Mouse (Mus musculus): ENCODE measurements around the gene Trim24. TPM values are rescaled to one million over a fixed set of nuclear protein-coding genes. Genes with fewer than 3 reads are reported as not detected.

The Trim24 gene
- polyA plus RNA-seq, 1 experiment from 2014 or later, result 18.9 TPM

DNA sequence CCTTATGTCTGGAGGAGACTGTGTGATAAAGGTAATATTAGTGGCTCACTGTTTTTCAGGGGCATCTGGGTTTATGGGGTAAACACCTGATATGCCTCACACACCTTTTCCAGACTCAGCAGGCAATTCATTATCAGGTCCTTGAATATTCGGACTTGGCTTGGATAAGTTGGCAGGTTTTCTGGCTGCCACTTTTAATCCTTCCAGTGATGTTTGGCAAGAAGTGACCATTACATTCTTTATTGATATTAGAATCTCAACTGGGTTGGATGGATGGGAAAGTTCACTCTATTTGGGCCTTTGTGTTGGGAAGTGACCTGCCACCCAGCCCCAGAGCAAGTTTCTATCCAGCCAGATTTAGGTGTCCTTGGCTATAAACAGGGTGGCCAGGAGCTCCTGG, 7.6 kb downstream of the Trim24 start:
- Histone ChIP-seq H3K27ac (ENCODE audit: low read depth, low read length) (no peak overlapping the region), H3K4me2 (no peak overlapping the region), H3K4me3 (ENCODE audit: low read depth, low read length) (no peak overlapping the region), H3K9me3 (replicated peaks; ENCODE audit: control insufficient read depth, low read length) (peaks cover 26% of the 10 kb centered on the region), H3K27me3 (ENCODE audit: control insufficient read depth, insufficient read depth, low read length) (no peaks in the 10 kb centered on the region), H3K9ac (ENCODE audit: low read depth, low read length) (no peak overlapping the region), H3K4me1 (ENCODE audit: control insufficient read depth, insufficient read depth, low read length) (no peaks in the 10 kb centered on the region), H3K36me3 (ENCODE audit: control insufficient read depth, insufficient read depth, low read length) (peaks cover 24% of the 10 kb centered on the region)
- no peak for ATAC-seq (replicated peaks; ENCODE audit: insufficient number of reproducible peaks, low FRiP score, low TSS enrichment)
- 85% methylated on average over 1 of the region's 1 CpGs for WGBS (ENCODE audit: insufficient replicate concordance)

DNA sequence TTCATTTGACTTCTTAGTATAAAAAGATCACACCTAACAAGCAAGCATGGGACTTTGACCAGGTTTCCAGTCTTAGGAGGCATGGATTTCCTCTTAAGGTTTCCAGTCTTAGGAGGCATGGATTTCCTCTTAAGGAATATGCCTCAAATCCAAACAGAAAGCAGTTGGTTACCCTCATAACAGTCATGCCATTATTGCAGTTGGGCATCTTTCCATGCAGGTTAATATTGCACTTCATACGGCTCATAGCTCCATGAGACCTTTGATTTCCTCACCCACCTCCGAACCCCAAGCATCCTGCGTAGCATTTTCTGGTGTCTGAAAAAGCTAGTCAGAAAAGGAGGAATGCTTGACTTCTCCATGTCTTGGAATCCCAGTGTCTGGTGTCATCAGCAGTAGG, 10.0 kb downstream of the Trim24 start:
- H3K4me1 ChIP-seq (ENCODE audit: control insufficient read depth, insufficient read depth, low read length), result no peaks in the 10 kb centered on the region
- H3K36me3 ChIP-seq (ENCODE audit: control insufficient read depth, insufficient read depth, low read length), result peaks cover 19% of the 10 kb centered on the region
- WGBS (ENCODE audit: insufficient replicate concordance), result 96% methylated on average over 3 of the region's 3 CpGs
- no peak overlapping the region for H3K4me2 ChIP-seq
- no peaks in the 10 kb centered on the region for H3K27me3 ChIP-seq (ENCODE audit: control insufficient read depth, insufficient read depth, low read length)
- peaks cover 9% of the 10 kb centered on the region for H3K9me3 ChIP-seq (replicated peaks; ENCODE audit: control insufficient read depth, low read length)
- no peak overlapping the region for H3K27ac ChIP-seq (ENCODE audit: low read depth, low read length)
- no peak overlapping the region for H3K9ac ChIP-seq (ENCODE audit: low read depth, low read length)
- no peak overlapping the region for H3K4me3 ChIP-seq (ENCODE audit: low read depth, low read length)
- no peak for ATAC-seq (replicated peaks; ENCODE audit: insufficient number of reproducible peaks, low FRiP score, low TSS enrichment)

DNA sequence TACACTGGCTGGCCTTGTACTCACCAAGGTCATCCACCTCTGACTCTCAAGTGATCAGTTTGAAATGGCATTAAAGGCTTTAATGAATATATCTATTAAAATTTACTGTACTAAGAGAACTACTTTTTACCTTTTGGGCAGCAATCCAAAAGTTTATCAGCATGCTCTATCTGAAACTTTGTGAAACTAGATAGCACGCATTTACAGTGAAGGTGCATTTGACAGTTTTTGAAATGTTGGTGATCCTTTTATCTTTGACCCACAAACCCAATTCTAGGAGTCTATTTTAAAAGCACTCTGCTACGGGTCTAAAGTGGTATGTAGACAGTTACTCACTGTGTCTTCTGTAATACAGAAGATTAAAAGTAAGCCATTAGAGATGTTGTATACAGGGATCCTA, 23.0 kb downstream of the Trim24 start:
- WGBS (ENCODE audit: insufficient replicate concordance), result 66% methylated on average over 2 of the region's 2 CpGs
- Histone ChIP-seq H3K4me2 (no peak overlapping the region), H3K9me3 (replicated peaks; ENCODE audit: control insufficient read depth, low read length) (no peaks in the 10 kb centered on the region), H3K36me3 (ENCODE audit: control insufficient read depth, insufficient read depth, low read length) (no peaks in the 10 kb centered on the region), H3K27ac (ENCODE audit: low read depth, low read length) (no peak overlapping the region), H3K4me1 (ENCODE audit: control insufficient read depth, insufficient read depth, low read length) (0 out of 2 replicates have a peak, but pooled peaks cover 11% of the 10 kb centered on the region), H3K27me3 (ENCODE audit: control insufficient read depth, insufficient read depth, low read length) (no peaks in the 10 kb centered on the region), H3K4me3 (ENCODE audit: low read depth, low read length) (no peak overlapping the region), H3K9ac (ENCODE audit: low read depth, low read length) (no peak overlapping the region)
- ATAC-seq (replicated peaks; ENCODE audit: insufficient number of reproducible peaks, low FRiP score, low TSS enrichment), result no peak

DNA sequence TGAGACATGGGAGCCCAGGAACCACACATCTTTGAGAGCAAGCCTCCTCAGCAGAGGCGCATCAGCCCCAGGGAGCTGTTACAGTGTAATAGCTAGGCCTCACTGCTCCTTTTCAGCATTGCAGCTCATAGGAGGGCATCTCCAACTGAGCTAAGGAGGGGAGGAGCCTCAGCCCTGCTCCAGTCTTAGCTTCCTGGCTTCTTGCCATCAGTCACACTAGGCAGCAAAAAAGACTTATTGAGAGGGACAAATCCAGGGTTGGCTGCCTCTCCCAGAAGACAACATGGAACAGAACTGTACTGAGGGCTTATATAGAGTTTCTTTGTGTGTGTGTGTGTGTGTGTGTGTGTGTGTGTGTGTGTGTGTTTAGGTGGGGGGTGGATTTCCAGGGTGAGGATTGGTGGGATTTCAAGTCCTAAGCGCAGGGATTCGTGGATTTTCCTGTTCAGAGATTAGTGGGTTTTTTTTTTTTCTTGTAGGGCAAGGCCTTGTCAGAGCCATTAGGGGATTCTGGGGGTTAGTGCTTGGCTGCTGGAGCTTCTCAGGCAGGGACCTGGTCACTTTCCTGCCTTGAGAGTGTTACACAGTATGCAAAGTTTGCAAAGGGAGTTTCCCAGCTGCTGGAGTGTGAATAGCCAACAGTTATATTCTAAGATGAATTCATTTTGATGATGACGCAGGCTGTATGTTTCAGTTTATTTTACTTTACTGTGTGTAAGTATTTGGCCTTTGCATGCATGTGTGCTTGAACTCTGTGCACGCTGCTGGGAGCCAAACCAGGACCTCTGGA, 25.2 kb downstream of the Trim24 start:
- 83% methylated on average over 5 of the region's 5 CpGs for WGBS (ENCODE audit: insufficient replicate concordance)

DNA sequence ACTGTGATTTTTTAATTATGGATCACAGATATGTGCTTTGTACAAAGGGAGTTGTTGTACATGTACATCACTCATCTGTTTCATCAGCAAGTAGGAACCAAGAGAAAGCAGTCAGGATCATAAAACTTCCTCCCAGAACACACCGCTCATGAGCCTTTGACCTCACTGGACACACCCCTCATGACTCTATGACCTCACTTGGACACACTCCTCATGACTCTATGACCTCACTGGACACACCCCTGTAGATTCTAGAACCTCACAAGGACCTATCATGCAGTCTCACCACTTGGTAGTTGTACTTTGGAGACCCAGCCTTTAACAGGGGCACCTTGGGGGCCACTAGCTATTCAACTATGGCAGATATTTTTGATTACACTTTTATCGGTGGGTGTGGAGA, 29.6 kb downstream of the Trim24 start:
- Histone ChIP-seq H3K4me3 (ENCODE audit: low read depth, low read length) (no peak overlapping the region), H3K36me3 (ENCODE audit: control insufficient read depth, insufficient read depth, low read length) (no peaks in the 10 kb centered on the region), H3K4me2 (no peak overlapping the region), H3K27me3 (ENCODE audit: control insufficient read depth, insufficient read depth, low read length) (no peaks in the 10 kb centered on the region), H3K27ac (ENCODE audit: low read depth, low read length) (no peak overlapping the region), H3K9me3 (replicated peaks; ENCODE audit: control insufficient read depth, low read length) (no peaks in the 10 kb centered on the region), H3K9ac (ENCODE audit: low read depth, low read length) (no peak overlapping the region), H3K4me1 (ENCODE audit: control insufficient read depth, insufficient read depth, low read length) (0 out of 2 replicates have a peak, but pooled peaks cover 7% of the 10 kb centered on the region)
- 92% methylated on average over 2 of the region's 2 CpGs for WGBS (ENCODE audit: insufficient replicate concordance)
- no peak for ATAC-seq (replicated peaks; ENCODE audit: insufficient number of reproducible peaks, low FRiP score, low TSS enrichment)

More for the DNA sequence above, 25.2 kb downstream of the Trim24 start:
- H3K4me3 ChIP-seq (ENCODE audit: low read depth, low read length), result no peak overlapping the region
- H3K4me1 ChIP-seq (ENCODE audit: control insufficient read depth, insufficient read depth, low read length), result 0 out of 2 replicates have a peak, but pooled peaks cover 11% of the 10 kb centered on the region
- no peaks in the 10 kb centered on the region for H3K36me3 ChIP-seq (ENCODE audit: control insufficient read depth, insufficient read depth, low read length)
- H3K9ac ChIP-seq (ENCODE audit: low read depth, low read length), result no peak overlapping the region
- no peaks in the 10 kb centered on the region for H3K27me3 ChIP-seq (ENCODE audit: control insufficient read depth, insufficient read depth, low read length)
- no peak overlapping the region for H3K4me2 ChIP-seq
- no peak for ATAC-seq (replicated peaks; ENCODE audit: insufficient number of reproducible peaks, low FRiP score, low TSS enrichment)
- peak overlapping the region; percentile 31; the same call in 1 of the 2 replicates for H3K27ac ChIP-seq (ENCODE audit: low read depth, low read length)
- H3K9me3 ChIP-seq (replicated peaks; ENCODE audit: control insufficient read depth, low read length), result no peaks in the 10 kb centered on the region

DNA sequence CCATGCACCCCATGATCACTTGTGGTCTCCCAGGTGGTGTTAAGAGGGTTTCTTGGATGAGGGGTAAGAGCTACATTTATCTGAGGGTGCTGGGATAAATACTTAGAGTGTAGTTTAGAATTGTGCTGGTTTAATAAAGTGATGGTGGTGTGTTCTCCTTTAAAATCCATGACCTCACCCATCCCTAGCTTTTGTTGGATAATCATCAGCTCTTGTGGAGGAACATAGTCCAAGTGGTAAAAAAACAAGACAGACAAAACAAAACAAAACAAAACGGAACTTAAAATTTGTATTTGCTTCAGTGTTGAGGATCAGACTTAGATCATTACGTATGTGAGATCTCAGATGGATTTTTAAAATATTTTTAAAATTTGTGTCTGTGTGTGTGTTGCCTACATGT, 31.2 kb downstream of the Trim24 start:
- no peaks in the 10 kb centered on the region for H3K9me3 ChIP-seq (replicated peaks; ENCODE audit: control insufficient read depth, low read length)
- no peak overlapping the region for H3K4me2 ChIP-seq
- no peak overlapping the region for H3K4me3 ChIP-seq (ENCODE audit: low read depth, low read length)
- H3K9ac ChIP-seq (ENCODE audit: low read depth, low read length), result no peak overlapping the region
- H3K27ac ChIP-seq (ENCODE audit: low read depth, low read length), result no peak overlapping the region
- no peak for ATAC-seq (replicated peaks; ENCODE audit: insufficient number of reproducible peaks, low FRiP score, low TSS enrichment)
- peaks cover 5% of the 10 kb centered on the region; the same call in 1 of the 2 replicates for H3K36me3 ChIP-seq (ENCODE audit: control insufficient read depth, insufficient read depth, low read length)
- 80% methylated on average over 2 of the region's 2 CpGs for WGBS (ENCODE audit: insufficient replicate concordance)
- H3K27me3 ChIP-seq (ENCODE audit: control insufficient read depth, insufficient read depth, low read length), result no peaks in the 10 kb centered on the region
- H3K4me1 ChIP-seq (ENCODE audit: control insufficient read depth, insufficient read depth, low read length), result no peaks in the 10 kb centered on the region

DNA sequence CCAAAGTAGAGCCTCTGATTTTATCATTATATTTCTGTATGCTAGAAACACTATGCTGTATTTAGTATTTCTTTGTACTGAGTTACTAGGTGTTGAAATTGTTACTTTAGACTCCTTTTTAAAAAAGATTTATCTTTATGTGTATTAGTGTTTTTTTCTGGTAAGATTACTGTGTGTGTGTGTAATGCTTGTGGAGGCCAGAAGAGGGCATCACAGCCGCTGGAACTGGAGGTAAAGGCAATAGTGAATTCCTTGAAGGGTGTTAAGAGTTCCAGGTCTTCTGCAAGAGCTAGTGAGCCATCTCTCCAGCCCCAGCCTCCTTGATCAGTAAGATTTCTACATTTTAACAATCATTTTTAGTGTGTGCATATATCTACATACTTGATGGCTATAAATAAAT, 33.2 kb downstream of the Trim24 start:
- Histone ChIP-seq H3K4me3 (ENCODE audit: low read depth, low read length) (no peak overlapping the region), H3K36me3 (ENCODE audit: control insufficient read depth, insufficient read depth, low read length) (peaks cover 5% of the 10 kb centered on the region; the same call in 1 of the 2 replicates), H3K4me2 (no peak overlapping the region), H3K9ac (ENCODE audit: low read depth, low read length) (no peak overlapping the region), H3K27me3 (ENCODE audit: control insufficient read depth, insufficient read depth, low read length) (no peaks in the 10 kb centered on the region), H3K4me1 (ENCODE audit: control insufficient read depth, insufficient read depth, low read length) (no peaks in the 10 kb centered on the region), H3K9me3 (replicated peaks; ENCODE audit: control insufficient read depth, low read length) (no peaks in the 10 kb centered on the region), H3K27ac (ENCODE audit: low read depth, low read length) (no peak overlapping the region)
- ATAC-seq (replicated peaks; ENCODE audit: insufficient number of reproducible peaks, low FRiP score, low TSS enrichment), result no peak
- 64% methylated on average over 1 of the region's 1 CpGs for WGBS (ENCODE audit: insufficient replicate concordance)

DNA sequence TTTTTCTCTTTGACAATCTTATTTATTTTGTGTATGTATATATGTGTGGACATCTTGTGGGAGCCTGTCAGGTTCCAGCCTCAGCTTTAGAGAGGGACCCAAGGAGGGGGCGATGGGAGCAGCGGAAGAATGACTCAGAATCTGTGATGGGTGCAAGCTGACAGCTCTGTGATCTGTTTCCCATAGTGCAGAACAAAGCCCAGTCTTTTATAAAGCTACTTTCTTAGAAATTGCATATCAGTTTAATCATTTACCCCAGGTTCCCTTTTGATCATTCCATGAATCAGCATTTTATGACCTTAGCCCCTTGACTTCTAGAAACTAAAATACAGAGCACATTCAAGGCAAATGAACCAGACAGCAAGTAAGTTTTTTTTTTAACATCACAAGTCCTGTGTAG, 42.9 kb downstream of the Trim24 start:
- H3K4me1 ChIP-seq (ENCODE audit: control insufficient read depth, insufficient read depth, low read length), result no peaks in the 10 kb centered on the region
- no peak for ATAC-seq (replicated peaks; ENCODE audit: insufficient number of reproducible peaks, low FRiP score, low TSS enrichment)
- H3K27me3 ChIP-seq (ENCODE audit: control insufficient read depth, insufficient read depth, low read length), result no peaks in the 10 kb centered on the region
- no peak overlapping the region for H3K27ac ChIP-seq (ENCODE audit: low read depth, low read length)
- WGBS (ENCODE audit: insufficient replicate concordance), result 94% methylated on average over 2 of the region's 2 CpGs
- no peak overlapping the region for H3K4me2 ChIP-seq
- H3K9me3 ChIP-seq (replicated peaks; ENCODE audit: control insufficient read depth, low read length), result no peaks in the 10 kb centered on the region
- peaks cover 19% of the 10 kb centered on the region for H3K36me3 ChIP-seq (ENCODE audit: control insufficient read depth, insufficient read depth, low read length)
- no peak overlapping the region for H3K9ac ChIP-seq (ENCODE audit: low read depth, low read length)
- H3K4me3 ChIP-seq (ENCODE audit: low read depth, low read length), result no peak overlapping the region

DNA sequence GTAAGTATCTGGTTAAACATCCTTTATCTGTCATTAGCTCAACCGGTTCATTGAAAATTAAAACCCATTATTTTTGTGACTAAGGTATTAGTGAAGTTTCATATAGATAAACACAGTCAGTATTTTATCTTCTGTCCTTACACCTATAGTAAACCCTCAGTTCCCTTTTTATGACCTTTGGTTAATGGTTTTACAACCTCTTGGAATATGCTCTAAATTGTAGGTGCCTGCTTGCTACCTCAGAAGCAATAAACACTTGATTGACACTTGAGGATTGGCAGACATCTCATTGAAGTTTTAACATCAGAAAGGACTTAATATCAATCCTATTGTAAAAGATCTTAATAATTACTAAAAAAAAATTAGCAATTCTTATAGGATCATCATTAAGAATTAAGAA, 54.5 kb downstream of the Trim24 start:
- H3K36me3 ChIP-seq (ENCODE audit: control insufficient read depth, insufficient read depth, low read length), result peaks cover 18% of the 10 kb centered on the region
- no peak for ATAC-seq (replicated peaks; ENCODE audit: insufficient number of reproducible peaks, low FRiP score, low TSS enrichment)
- H3K27ac ChIP-seq (ENCODE audit: low read depth, low read length), result no peak overlapping the region
- H3K9me3 ChIP-seq (replicated peaks; ENCODE audit: control insufficient read depth, low read length), result no peaks in the 10 kb centered on the region
- 96% methylated on average over 1 of the region's 1 CpGs for WGBS (ENCODE audit: insufficient replicate concordance)
- no peak overlapping the region for H3K4me2 ChIP-seq
- H3K27me3 ChIP-seq (ENCODE audit: control insufficient read depth, insufficient read depth, low read length), result no peaks in the 10 kb centered on the region
- H3K9ac ChIP-seq (ENCODE audit: low read depth, low read length), result no peak overlapping the region
- H3K4me3 ChIP-seq (ENCODE audit: low read depth, low read length), result no peak overlapping the region
- no peaks in the 10 kb centered on the region for H3K4me1 ChIP-seq (ENCODE audit: control insufficient read depth, insufficient read depth, low read length)
